Mouse (Mus musculus): ENCODE data around the gene Cemip.
A peak's percentile ranks its signal among the peaks of the same experiment; 100 is the strongest.
"Not testable (repeated sequence)": the region's sequence is repeated elsewhere in the genome, so short reads cannot be mapped to it uniquely, and the experiment has no call there.

The Cemip gene

GRCm38 (mm10) chr7:84086039-84086829 is at the start of gene Cemip:
TSS of gene Cemip (minus strand) at chr7:84086502.
- DNase-seq (ENCODE audit: low read depth, low spot score): peak; percentile 27

GRCm38 (mm10) chr7:84132704-84133103 is 46.4 kb upstream of the Cemip start:
- no peak for DNase-seq (ENCODE audit: low read depth, low spot score)

DNA sequence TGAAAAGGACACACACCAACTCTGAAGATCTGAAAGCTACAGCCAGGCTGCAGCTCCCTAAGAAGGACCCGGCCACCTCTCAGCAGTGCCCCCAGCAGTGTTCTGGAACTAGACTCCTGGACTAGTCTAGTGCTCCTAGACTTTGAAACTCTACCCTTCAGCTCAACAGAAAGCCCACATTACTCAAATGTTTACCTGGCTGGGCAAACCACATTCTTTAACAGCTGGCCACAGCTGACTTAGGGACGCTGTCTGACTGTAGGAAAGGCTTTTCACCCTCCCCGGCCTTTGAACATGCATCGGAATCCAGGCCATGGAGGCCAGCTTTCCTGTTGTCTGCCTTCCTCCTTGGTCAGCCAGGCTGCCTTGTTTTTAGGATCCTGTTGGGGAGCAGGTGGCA is 45.4 kb upstream of the Cemip start:
- DNase-seq (ENCODE audit: low read depth, low spot score): no peak

DNA sequence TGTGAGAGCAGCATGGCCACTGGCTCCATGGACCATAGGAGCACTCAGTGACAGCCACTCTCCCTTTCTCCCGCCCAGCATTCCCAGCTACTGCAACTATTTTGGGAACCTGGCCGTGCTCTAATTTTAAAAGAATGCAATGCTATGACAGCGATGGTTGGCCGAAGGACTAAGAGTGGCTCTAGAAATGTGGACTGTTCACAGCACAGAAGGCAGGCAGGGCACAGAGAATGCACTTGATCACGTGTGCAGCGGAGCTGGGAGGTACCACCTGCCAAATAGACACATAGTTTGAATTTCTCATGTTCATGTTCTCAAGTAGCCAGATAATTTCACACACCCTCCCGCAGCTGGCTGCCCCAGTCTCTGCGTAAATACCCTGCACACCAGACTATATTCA is 42.4 kb upstream of the Cemip start:
- no peak for DNase-seq (ENCODE audit: low read depth, low spot score)

- DNase-seq (ENCODE audit: low read depth, low spot score): no peak
Measured at GRCm38 (mm10) chr7:84125730-84126129, 39.4 kb upstream of the Cemip start.

GRCm38 (mm10) chr7:84123651-84124050 is 37.3 kb upstream of the Cemip start:
- not testable (repeated sequence) for DNase-seq (ENCODE audit: low read depth, low spot score)

DNA sequence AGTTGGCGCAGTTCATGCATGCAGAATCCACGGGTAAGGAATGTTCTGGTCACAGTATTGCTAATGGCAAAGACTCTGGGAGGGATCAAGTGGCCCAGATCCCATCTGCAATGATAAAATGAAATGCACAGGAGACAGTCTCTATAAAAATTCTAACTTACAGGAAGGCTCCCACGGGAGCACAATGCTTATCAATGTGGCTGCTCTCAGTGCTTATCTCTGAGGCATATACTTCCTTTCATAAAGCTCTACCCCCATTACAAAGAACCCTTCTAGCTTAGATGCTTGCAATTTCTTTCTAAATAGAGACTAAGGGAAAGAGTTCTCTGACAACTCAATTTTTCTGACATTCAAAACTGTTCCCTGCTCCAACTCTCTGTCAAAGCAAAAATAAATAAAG is 35.5 kb upstream of the Cemip start:
- no peak for DNase-seq (ENCODE audit: low read depth, low spot score)

GRCm38 (mm10) chr7:84120142-84120760 is 33.9 kb upstream of the Cemip start:
- no peak for DNase-seq (ENCODE audit: low read depth, low spot score)

GRCm38 (mm10) chr7:84119216-84120105 is 33.2 kb upstream of the Cemip start:
- DNase-seq (ENCODE audit: low read depth, low spot score): no peak

DNA sequence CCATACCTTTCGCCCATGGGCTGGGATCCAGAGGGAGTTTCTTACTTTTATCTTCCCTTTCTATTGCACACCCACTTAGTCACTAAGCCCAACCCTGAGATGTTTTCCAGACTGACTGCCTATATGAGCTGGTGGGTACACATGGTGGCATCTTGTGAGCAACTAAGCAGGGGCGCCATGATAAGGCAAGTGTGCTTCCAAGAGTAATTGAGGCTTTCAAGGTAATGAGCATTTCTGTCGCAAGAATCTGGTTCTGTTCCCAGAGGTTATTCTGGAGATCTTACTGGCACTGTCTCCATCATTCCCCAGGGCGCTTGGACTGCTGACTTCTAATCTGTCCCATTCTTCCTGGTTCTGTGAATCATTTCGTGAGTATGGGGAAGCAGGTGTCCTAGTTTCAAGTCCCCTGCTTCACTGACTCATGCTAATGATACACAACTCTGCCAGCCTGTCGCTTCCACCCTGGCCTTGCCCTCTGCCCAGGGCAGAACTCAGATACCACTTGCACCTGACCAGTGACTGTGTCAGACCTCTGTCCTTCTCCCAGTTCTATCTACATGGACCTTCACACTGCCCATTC is 31.3 kb upstream of the Cemip start:
- DNase-seq (ENCODE audit: low read depth, low spot score): no peak

DNA sequence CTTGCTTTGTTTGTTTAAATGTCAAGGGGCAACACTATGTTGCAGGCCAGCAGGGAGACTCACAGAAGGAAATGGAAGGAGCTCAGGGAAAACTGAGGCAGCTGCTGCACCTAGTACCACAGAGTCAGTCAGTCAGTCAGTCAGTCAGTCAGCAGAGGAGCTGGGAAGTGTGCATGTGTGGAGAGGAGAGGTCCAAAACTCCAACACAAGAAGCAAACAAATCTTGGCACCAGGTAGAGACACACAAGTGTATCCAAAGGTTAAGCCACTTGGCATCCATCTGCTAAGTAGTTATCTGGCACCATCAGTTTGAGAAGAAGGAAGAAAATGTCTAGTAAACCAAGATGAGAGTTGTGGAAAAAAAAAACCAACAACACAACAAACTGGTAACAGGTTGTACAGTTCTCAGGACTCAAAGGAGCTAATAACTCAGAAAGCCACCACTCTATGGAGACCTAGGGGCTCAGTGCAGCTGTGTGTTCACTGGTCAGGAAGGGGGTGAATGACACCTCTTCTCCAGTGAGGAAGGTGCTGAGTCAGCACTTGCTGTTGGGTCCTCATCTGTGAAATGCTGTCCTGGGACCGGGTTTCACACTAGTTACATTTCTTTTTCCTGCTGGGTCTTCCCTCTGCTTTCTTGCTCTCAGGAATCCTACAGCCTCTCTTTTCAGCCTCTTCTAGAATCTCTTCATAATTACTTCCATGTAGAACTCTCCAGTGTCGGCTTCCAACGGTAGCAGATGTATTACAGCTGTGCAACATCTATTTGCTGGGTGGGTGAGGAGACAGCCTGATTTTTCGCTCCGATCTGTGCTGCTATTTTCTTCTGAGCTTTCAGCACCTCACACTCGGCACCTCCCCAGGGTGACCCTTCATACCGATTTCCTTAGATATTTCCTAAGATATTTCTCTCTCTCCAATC is 30.6 kb upstream of the Cemip start:
- no peak for DNase-seq (ENCODE audit: low read depth, low spot score)

- DNase-seq (ENCODE audit: low read depth, low spot score): no peak
Measured at GRCm38 (mm10) chr7:84115385-84115784, 29.1 kb upstream of the Cemip start.

DNA sequence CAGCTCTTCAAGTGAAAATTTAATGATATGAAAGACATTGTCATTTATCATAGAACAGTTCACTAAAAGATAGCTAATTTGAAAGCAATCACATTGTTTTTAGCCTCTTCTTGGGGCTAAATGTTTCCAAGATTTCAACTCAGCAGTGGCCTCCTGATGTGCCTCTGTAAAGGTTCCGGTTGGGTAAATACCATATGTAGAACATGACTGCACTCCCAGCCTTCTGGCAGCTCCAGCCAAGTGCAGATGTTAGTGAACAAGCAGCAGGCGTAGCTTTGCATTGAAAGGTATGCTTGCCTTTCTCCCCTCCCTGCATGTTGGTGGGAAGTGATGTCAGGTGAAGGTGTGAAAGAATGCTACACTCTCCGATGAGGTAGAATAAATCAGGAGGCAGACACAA is 28.5 kb upstream of the Cemip start:
- no peak for DNase-seq (ENCODE audit: low read depth, low spot score)

DNA sequence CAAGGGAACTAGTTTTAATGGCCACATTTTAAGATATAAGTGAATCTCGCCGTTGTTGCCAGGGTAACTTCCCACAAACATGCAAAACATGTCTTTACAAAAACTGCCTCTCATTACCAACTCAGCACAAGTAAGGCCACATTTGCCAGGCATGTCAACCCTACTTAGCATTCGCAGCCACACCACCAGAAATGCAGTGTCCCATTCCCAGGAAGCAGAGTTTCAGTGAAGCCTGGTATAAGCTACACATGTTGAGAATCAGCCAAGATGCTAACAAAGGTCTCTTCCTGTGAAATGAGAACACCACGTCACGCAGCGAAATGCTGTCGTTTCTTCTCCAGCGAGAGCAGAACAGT is 26.7 kb upstream of the Cemip start:
- DNase-seq (ENCODE audit: low read depth, low spot score): no peak

DNA sequence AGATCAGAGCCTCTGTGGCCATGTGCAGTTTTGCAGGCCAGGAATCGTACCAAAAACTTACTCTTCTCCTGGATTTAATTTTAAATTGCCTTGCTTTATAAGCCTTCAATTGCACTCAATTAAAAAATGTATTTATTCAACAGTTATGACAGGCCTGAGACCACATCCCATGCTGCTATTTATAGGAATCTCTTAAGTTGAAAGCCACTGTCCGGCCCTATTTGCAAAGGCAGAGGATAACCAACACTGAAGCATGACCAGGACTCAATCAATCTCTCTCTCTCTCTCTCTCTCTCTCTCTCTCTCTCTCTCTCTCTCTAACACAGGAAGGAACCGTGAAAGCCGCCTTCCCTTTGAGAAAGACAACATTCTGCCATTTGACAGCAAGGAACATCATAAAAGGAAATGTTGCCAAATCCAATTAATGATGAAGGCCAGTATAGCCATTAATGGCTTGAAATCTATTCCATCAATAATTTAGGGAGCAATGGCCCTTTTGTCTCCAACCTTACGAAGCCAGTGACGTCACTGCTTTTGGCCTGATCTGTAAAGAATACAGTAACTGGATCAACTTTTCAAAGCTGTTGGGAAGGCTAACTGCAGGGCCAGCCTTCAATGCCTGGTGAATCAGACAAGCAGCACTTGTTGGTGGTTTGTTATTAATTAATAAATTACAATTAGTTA is 26.2 kb upstream of the Cemip start:
- no peak for DNase-seq (ENCODE audit: low read depth, low spot score)

GRCm38 (mm10) chr7:84111716-84112350 is 25.5 kb upstream of the Cemip start:
- no peak for DNase-seq (ENCODE audit: low read depth, low spot score)

DNA sequence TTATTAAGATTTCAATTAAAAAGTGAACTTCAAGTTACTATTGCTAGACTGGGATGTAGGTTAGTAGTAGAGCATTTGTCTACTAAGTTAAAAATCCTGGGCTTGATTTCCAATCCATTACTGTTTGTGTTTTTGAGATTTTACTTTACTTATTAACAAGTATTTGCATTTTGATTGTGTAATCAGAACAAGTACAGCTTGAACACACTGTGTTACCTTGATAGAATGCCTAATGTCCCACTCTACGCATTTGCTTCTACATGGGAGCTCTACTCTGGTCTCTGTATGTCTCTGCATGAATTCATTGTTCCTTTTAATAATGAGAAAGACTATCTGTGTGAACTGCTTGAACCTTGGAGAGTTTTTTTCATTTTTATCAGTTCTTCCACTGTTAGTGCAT is 20.6 kb upstream of the Cemip start:
- DNase-seq (ENCODE audit: low read depth, low spot score): no peak

- DNase-seq (ENCODE audit: low read depth, low spot score): no peak
Measured at GRCm38 (mm10) chr7:84102589-84102988, 16.3 kb upstream of the Cemip start.

DNA sequence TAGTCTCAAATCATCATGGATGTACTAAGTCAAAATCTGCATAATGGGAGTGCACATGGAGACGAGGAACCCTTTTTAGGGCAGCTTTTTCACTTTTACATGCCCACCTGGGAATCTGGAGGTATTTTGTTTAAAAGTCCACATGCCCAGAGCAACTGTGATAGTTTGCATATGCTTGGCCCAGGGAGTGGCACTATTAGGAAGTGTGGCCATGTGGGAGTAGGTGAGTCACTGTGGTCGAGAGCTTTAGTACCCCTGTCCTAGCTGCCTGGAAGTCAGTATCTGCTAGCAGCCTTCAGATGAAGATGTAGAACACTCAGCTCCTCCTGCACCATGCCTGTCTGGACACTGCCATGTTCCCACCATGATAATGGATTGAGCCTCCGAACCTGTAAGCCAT is 14.4 kb upstream of the Cemip start:
- no peak for DNase-seq (ENCODE audit: low read depth, low spot score)

- DNase-seq (ENCODE audit: low read depth, low spot score): no peak
Measured at GRCm38 (mm10) chr7:84098098-84098497, 11.8 kb upstream of the Cemip start.
